Mouse (Mus musculus) olfactory bulb, adult 2 months (tissue): ENCODE results near the gene Zdhhc17.

Experiments used
- CTCF ChIP-seq: fragments of 200-500 bp; IDR thresholded peaks from 2 replicates; pipeline ENCODE4 v1.5.1; 2012; ENCODE audit warnings: low read depth, mild to moderate bottlenecking, low read length, moderate library complexity; ENCODE audit not compliant: insufficient read depth
- POLR2A ChIP-seq: fragments of 200-500 bp; IDR thresholded peaks from 2 replicates; pipeline ENCODE4 v1.6.1; 2012; ENCODE audit warnings: mild to moderate bottlenecking, low read depth, low read length, moderate library complexity; ENCODE audit not compliant: insufficient read depth

- no peak for TF ChIP-seq CTCF
- no peak for TF ChIP-seq POLR2A
These were observed 33.9 kb downstream of the Zdhhc17 start for GRCm38 (mm10) chr10:110976046-110976445.
